ENCODE assay signal across 25 mouse cellular contexts in genomic region chr4:131883571-131883970, GRCm38 (mm10). TPM values are rescaled to one million over a fixed set of nuclear protein-coding genes. Genes with fewer than 3 reads are reported as not detected.
A peak's percentile ranks its signal among the peaks of the same experiment; 100 is the strongest.
DNase-seq lines count a peak whose midpoint lies in the region; ATAC-seq and TF ChIP-seq lines count a peak whose summit lies in the region.
"Had no signal": no experiment of that assay in that cellular context is flagged by ENCODE, and none has a peak within 500 bp of the region (broad histone marks: within the 10 kb centered on the region; RNA-seq: fewer than 3 reads in every experiment).

No protein-coding gene starts in this region.

- H3K9me3 ChIP-seq in heart, embryonic 16.5 days (replicated peaks; ENCODE audit: control insufficient read depth, low read length): no peaks in the 10 kb centered on the region
- no peaks in the 10 kb centered on the region for H3K9me3 ChIP-seq in lung, postnatal 0 days (ENCODE audit: low read length)
- H3K9me3 ChIP-seq: embryonic facial prominence, embryonic 13.5 days; forebrain, embryonic 13.5 days; heart, embryonic 10.5 days; limb, embryonic 12.5 days; liver, embryonic 13.5 days; midbrain, embryonic 15.5 days; neural tube, embryonic 12.5 days had no signal

- H3K27ac ChIP-seq in heart, embryonic 16.5 days (ENCODE audit: low read length): no peak overlapping the region
- H3K27ac ChIP-seq in lung, postnatal 0 days (ENCODE audit: low read length): no peak overlapping the region; the same call in 1 of the 2 replicates
- H3K27ac ChIP-seq: embryonic facial prominence, embryonic 13.5 days; heart, embryonic 10.5 days; hindbrain, embryonic 14.5 days; limb, embryonic 12.5 days; liver, embryonic 13.5 days; macrophage; neural tube, embryonic 12.5 days had no signal

- ATAC-seq in heart, embryonic 16.5 days (replicated peaks; ENCODE audit: extremely low read depth, insufficient read depth, low FRiP score): 0 out of 2 replicates have a peak, but pooled peaks have one; percentile 18
- ATAC-seq in lung, postnatal 0 days: no peak
- ATAC-seq: forebrain, embryonic 13.5 days; inflammation-experienced regulatory T-cells, adult 6 months; midbrain, embryonic 15.5 days had no signal

- H3K9ac ChIP-seq in heart, embryonic 16.5 days (ENCODE audit: low read length): no peak overlapping the region
- no peak overlapping the region for H3K9ac ChIP-seq in lung, postnatal 0 days (replicated peaks; ENCODE audit: low read depth)
- H3K9ac ChIP-seq: embryonic facial prominence, embryonic 13.5 days; forebrain, embryonic 13.5 days; hindbrain, embryonic 14.5 days; limb, embryonic 12.5 days; liver, embryonic 13.5 days; midbrain, embryonic 15.5 days; neural tube, embryonic 12.5 days had no signal

- TF ChIP-seq CTCF in lung, postnatal 0 days (IDR thresholded peaks at IDR 0.05): no peak

- peaks cover 10% of the 10 kb centered on the region for H3K36me3 ChIP-seq in heart, embryonic 16.5 days (ENCODE audit: control insufficient read depth, insufficient read depth)
- H3K36me3 ChIP-seq in lung, postnatal 0 days (ENCODE audit: insufficient read depth, low read length): no peaks in the 10 kb centered on the region

- no peak overlapping the region for H3K4me3 ChIP-seq in heart, embryonic 16.5 days (ENCODE audit: low read length)
- H3K4me3 ChIP-seq in lung, postnatal 0 days (ENCODE audit: low read depth, low read length): no peak overlapping the region
- H3K4me3 ChIP-seq: embryonic facial prominence, embryonic 13.5 days; erythroblast, embryonic 14.5 days; forebrain, embryonic 13.5 days; heart, embryonic 10.5 days; limb, embryonic 12.5 days; liver, embryonic 13.5 days; midbrain, embryonic 15.5 days; neural tube, embryonic 12.5 days had no signal

- intact Hi-C loops in gastrocnemius, postnatal 36 days (cut with DNase I): no loop called here

- WGBS in heart, embryonic 16.5 days: 53% methylated on average over 6 of the region's 6 CpGs
- WGBS in lung, postnatal 0 days: 35% methylated on average over 6 of the region's 6 CpGs

- peak; percentile 48 for DNase-seq in gastrocnemius, adult 18-20 months (ENCODE audit: low spot score)
- no peak for DNase-seq in gastrocnemius, postnatal 36 days
- DNase-seq in heart, adult 11 months: no peak
- peak; percentile 32 for DNase-seq in lung, postnatal 36 days
- no peak for DNase-seq in lung, postnatal 0 days (ENCODE audit: low spot score)
- DNase-seq: cerebellum, adult 2 months; cerebellum, postnatal 25 days; heart, postnatal 4 days; liver, embryonic 13.5 days; lung, adult 2 months; right cerebral cortex, postnatal 14 days; spleen, adult 18-20 months; thymus, postnatal 25 days had no signal

- no peak overlapping the region for H3K4me2 ChIP-seq in heart, embryonic 16.5 days (ENCODE audit: low read depth, low read length)
- H3K4me2 ChIP-seq in lung, postnatal 0 days (replicated peaks; ENCODE audit: low read depth, low read length): no peak overlapping the region
- H3K4me2 ChIP-seq: embryonic facial prominence, embryonic 13.5 days; forebrain, embryonic 13.5 days; hindbrain, embryonic 14.5 days; limb, embryonic 12.5 days; liver, embryonic 13.5 days; midbrain, embryonic 15.5 days; neural tube, embryonic 12.5 days had no signal

- H3K27me3 ChIP-seq in heart, embryonic 16.5 days (ENCODE audit: control insufficient read depth, insufficient read depth, low read length): no peaks in the 10 kb centered on the region
- no peaks in the 10 kb centered on the region for H3K27me3 ChIP-seq in lung, postnatal 0 days (replicated peaks; ENCODE audit: insufficient read depth, low read length)
- H3K27me3 ChIP-seq: embryonic facial prominence, embryonic 13.5 days; forebrain, embryonic 13.5 days; limb, embryonic 12.5 days; liver, embryonic 13.5 days; midbrain, embryonic 15.5 days; neural tube, embryonic 12.5 days had no signal

- H3K4me1 ChIP-seq in heart, embryonic 16.5 days (ENCODE audit: control insufficient read depth, insufficient read depth, low read length): peaks cover 48% of the 10 kb centered on the region
- H3K4me1 ChIP-seq in lung, postnatal 0 days (ENCODE audit: insufficient read depth, low read depth, low read length): peaks cover 6% of the 10 kb centered on the region; the same call in 1 of the 2 replicates

- no peak for TF ChIP-seq EP300 in lung, postnatal 0 days (IDR thresholded peaks at IDR 0.05)

RNA-seq across cellular contexts. Expression of gene Srsf4, which starts 10.2 kb away (rescaled TPM):
- total RNA-seq in gastrocnemius, adult 18-20 months (2021): 10 to 100 TPM; 28.0 TPM
- 10 to 100 TPM; 27.8 to 28.4 TPM for total RNA-seq in gastrocnemius, postnatal 36 days (2021)
- 74.4 and 76.8 TPM in 2 replicates for polyA plus RNA-seq in heart, embryonic 16.5 days (2015; fragmentation: Nextera tagmentation; extraction: Ambion mirVana)
- 62.6 TPM in 2 replicates for polyA plus RNA-seq in lung, postnatal 0 days (2015; fragmentation: Nextera tagmentation; extraction: Ambion mirVana)

RNA-seq across cellular contexts. Expression of gene Tmem200b, which starts 38.0 kb away (rescaled TPM):
- total RNA-seq in gastrocnemius, adult 18-20 months (2021): 1 to 10 TPM; 1.3 to 3.2 TPM
- total RNA-seq in gastrocnemius, postnatal 36 days (2021): 1 to 10 TPM; 1.5 to 2.2 TPM
- polyA plus RNA-seq in heart, embryonic 16.5 days (2015; fragmentation: Nextera tagmentation; extraction: Ambion mirVana): 0.30 and 0.56 TPM in 2 replicates
- 1.3 and 1.8 TPM in 2 replicates for polyA plus RNA-seq in lung, postnatal 0 days (2015; fragmentation: Nextera tagmentation; extraction: Ambion mirVana)
- total RNA-seq: MEL had no signal
- polyA plus RNA-seq: erythroblast, embryonic 14.5 days; forebrain, embryonic 13.5 days; inflammation-experienced regulatory T-cells, adult 6 months; macrophage had no signal

RNA-seq across cellular contexts. Expression of gene Mecr, which starts 40.3 kb away (rescaled TPM):
- total RNA-seq in gastrocnemius, adult 18-20 months (2021): 10 to 100 TPM; 19.7 to 25.5 TPM
- total RNA-seq in gastrocnemius, postnatal 36 days (2021): 10 to 100 TPM; 17.3 to 20.8 TPM
- 45.6 and 48.4 TPM in 2 replicates for polyA plus RNA-seq in heart, embryonic 16.5 days (2015; fragmentation: Nextera tagmentation; extraction: Ambion mirVana)
- 20.6 and 21.2 TPM in 2 replicates for polyA plus RNA-seq in lung, postnatal 0 days (2015; fragmentation: Nextera tagmentation; extraction: Ambion mirVana)

RNA-seq across cellular contexts. Expression of gene Ptpru, which starts 45.5 kb away (rescaled TPM):
- total RNA-seq in gastrocnemius, adult 18-20 months (2021): 1 to 10 TPM in 1 of 2 experiments, under 1 TPM in 1; 0.71 to 1.5 TPM
- 1 to 10 TPM in 1 of 2 experiments, under 1 TPM in 1; 0.56 to 1.9 TPM for total RNA-seq in gastrocnemius, postnatal 36 days (2021)
- polyA plus RNA-seq in heart, embryonic 16.5 days (2015; fragmentation: Nextera tagmentation; extraction: Ambion mirVana): 1.5 and 2.4 TPM in 2 replicates
- 8.5 and 9.3 TPM in 2 replicates for polyA plus RNA-seq in lung, postnatal 0 days (2015; fragmentation: Nextera tagmentation; extraction: Ambion mirVana)
- polyA plus RNA-seq: inflammation-experienced regulatory T-cells, adult 6 months had no signal

Comparison
In these comparisons a context has a peak if more than half of its experiments do, and no peak if none do; other contexts are left out.
1. DNase-seq: peak in gastrocnemius, adult 18-20 months (single experiment) and lung, postnatal 36 days (single experiment); none in gastrocnemius, postnatal 36 days (0 of 2), heart, adult 11 months (single experiment) and lung, postnatal 0 days (single experiment).